Mouse (Mus musculus) liver, postnatal 0 days (tissue): ENCODE results near the gene Traf3. TPM values are rescaled to one million over a fixed set of nuclear protein-coding genes. Genes with fewer than 3 reads are reported as not detected.

Source experiments
- ATAC-seq: fragments of 200-750 bp; cut with Nextera tagmentation; 2 replicates; pipeline ENCODE4 v1.8.0; 2017; ENCODE audit warnings: mild to moderate bottlenecking, moderate library complexity
- DNase-seq: peaks from one replicate; pipeline ENCODE4 v3.0.0-alpha.2; 2016
- H3K27ac ChIP-seq: fragments of 300-500 bp; sonication (generic); 2 replicates; pipeline ENCODE4 v1.5.1; 2014; ENCODE audit warnings: antibody characterized with exemption, moderate library complexity, mild to moderate bottlenecking, low read depth
- H3K27me3 ChIP-seq: fragments of 300-500 bp; sonication (generic); 2 replicates; pipeline ENCODE4 v1.6.1; 2014; ENCODE audit warnings: low read length, control low read depth, mixed read lengths; ENCODE audit not compliant: insufficient read depth
- H3K36me3 ChIP-seq: fragments of 300-500 bp; sonication (generic); replicated peaks from 2 replicates; pipeline ENCODE4 v1.6.1; 2014; ENCODE audit warnings: mild to moderate bottlenecking, control low read depth, low read length, moderate library complexity, mixed read lengths; ENCODE audit not compliant: insufficient read depth
- H3K4me1 ChIP-seq: fragments of 300-500 bp; sonication (generic); 2 replicates; pipeline ENCODE4 v1.6.1; 2014; ENCODE audit warnings: antibody characterized with exemption, mild to moderate bottlenecking, control low read depth; ENCODE audit not compliant: insufficient read depth
- H3K4me2 ChIP-seq: fragments of 300-500 bp; sonication (generic); 2 replicates; pipeline ENCODE4 v1.6.1; 2014; ENCODE audit warnings: low read depth, mild to moderate bottlenecking, low read length, moderate library complexity, mixed read lengths
- H3K4me3 ChIP-seq: fragments of 300-500 bp; sonication (generic); 2 replicates; pipeline ENCODE4 v1.5.1; 2014; ENCODE audit warnings: low read depth, low read length
- H3K9ac ChIP-seq: fragments of 300-500 bp; sonication (generic); replicated peaks from 2 replicates; pipeline ENCODE4 v1.6.1; 2014; ENCODE audit warnings: mild to moderate bottlenecking, moderate library complexity
- H3K9me3 ChIP-seq: fragments of 300-500 bp; sonication (generic); 2 replicates; pipeline ENCODE4 v1.6.1; 2016; ENCODE audit warnings: mild to moderate bottlenecking, control low read depth, low read length, mixed read lengths
- CTCF ChIP-seq: sonication (generic); IDR thresholded peaks from 2 replicates; pipeline ENCODE4 v1.5.1; 2016; ENCODE audit warnings: antibody characterized with exemption, low read depth
- EP300 ChIP-seq: IDR thresholded peaks from 2 replicates; pipeline ENCODE4 v1.6.1; 2016; ENCODE audit warnings: antibody characterized with exemption, low read depth, mild to moderate bottlenecking
- WGBS: fragments of 180-500 bp; shearing (Covaris S2); extraction: QIAGEN DNeasy Blood & Tissue Kit; methylation state at CpG from one replicate; pipeline ENCODE4 v1.1.7; 2014; ENCODE audit not compliant: insufficient replicate concordance; 5-methylcytosine and 5-hydroxymethylcytosine counted together
- polyA plus RNA-seq: library from polyadenylated mRNA; unstranded; fragments of >200 nt; fragmentation: Nextera tagmentation; extraction: Ambion mirVana; gene quantifications from 2 replicates; pipeline ENCODE4 v1.2.1, GENCODE M21; 2015

The Traf3 gene
- polyA plus RNA-seq, 1 experiment from 2014 or later = 1.9 TPM

GRCm38 (mm10) chr12:111309931-111310330, 143.8 kb downstream of the Traf3 start:
- Histone ChIP-seq H3K27me3 (no peaks in the 10 kb centered on the region), H3K4me1 (no peaks in the 10 kb centered on the region), H3K27ac (no peak overlapping the region), H3K4me3 (no peak overlapping the region), H3K36me3 (peaks cover 43% of the 10 kb centered on the region), H3K4me2 (no peak overlapping the region), H3K9ac (no peak overlapping the region), H3K9me3 (no peaks in the 10 kb centered on the region)
- 68% methylated on average over 14 of the region's 14 CpGs for WGBS
- no peak for DNase-seq
- TF ChIP-seq CTCF = no peak
- TF ChIP-seq EP300 = no peak
- ATAC-seq = no peak

- DNase-seq (no peak), ATAC-seq (no peak)
- Histone ChIP-seq H3K36me3 (peaks cover 45% of the 10 kb centered on the region), H3K27me3 (no peaks in the 10 kb centered on the region), H3K9ac (no peak overlapping the region), H3K4me3 (no peak overlapping the region), H3K4me1 (no peaks in the 10 kb centered on the region), H3K27ac (no peak overlapping the region), H3K4me2 (no peak overlapping the region), H3K9me3 (no peaks in the 10 kb centered on the region)
- no peak for TF ChIP-seq CTCF
- no peak for TF ChIP-seq EP300
- 67% methylated on average over 10 of the region's 10 CpGs for WGBS
Measured at GRCm38 (mm10) chr12:111311775-111312174, 145.6 kb downstream of the Traf3 start.

- Histone ChIP-seq H3K9ac (no peak overlapping the region), H3K9me3 (no peaks in the 10 kb centered on the region), H3K36me3 (peaks cover 60% of the 10 kb centered on the region), H3K27ac (no peak overlapping the region), H3K27me3 (no peaks in the 10 kb centered on the region), H3K4me3 (no peak overlapping the region), H3K4me2 (no peak overlapping the region), H3K4me1 (no peaks in the 10 kb centered on the region)
- 77% methylated on average over 7 of the region's 7 CpGs for WGBS
- DNase-seq = no peak
- ATAC-seq = no peak
- TF ChIP-seq EP300 = no peak
Measured at GRCm38 (mm10) chr12:111314273-111314672, 148.1 kb downstream of the Traf3 start.

Other genes starting within 250 kb of the Traf3 start
- gene Ankrd9, start 187.3 kb upstream of the Traf3 start, polyA plus RNA-seq = 15.9 and 16.5 TPM in 2 replicates
- 3.6 and 4.8 TPM in 2 replicates for gene Rcor1, start 127.0 kb upstream of the Traf3 start, polyA plus RNA-seq
- not detected in 2 replicates for gene 4930595D18Rik, start 18.1 kb downstream of the Traf3 start, polyA plus RNA-seq
- gene Amn, start 104.7 kb downstream of the Traf3 start, polyA plus RNA-seq = 0.27 and 0.61 TPM in 2 replicates
- gene Cdc42bpb, start 211.3 kb downstream of the Traf3 start, polyA plus RNA-seq = 8.0 and 8.6 TPM in 2 replicates
- 0.22 TPM in 2 replicates for gene Lbhd2, start 240.4 kb downstream of the Traf3 start, polyA plus RNA-seq